Mouse (Mus musculus): ENCODE data around the gene Cypt1. TPM values are rescaled to one million over a fixed set of nuclear protein-coding genes. Genes with fewer than 3 reads are reported as not detected.

Gene Cypt1
- total RNA-seq (2017), result not detected in 2 replicates

DNA sequence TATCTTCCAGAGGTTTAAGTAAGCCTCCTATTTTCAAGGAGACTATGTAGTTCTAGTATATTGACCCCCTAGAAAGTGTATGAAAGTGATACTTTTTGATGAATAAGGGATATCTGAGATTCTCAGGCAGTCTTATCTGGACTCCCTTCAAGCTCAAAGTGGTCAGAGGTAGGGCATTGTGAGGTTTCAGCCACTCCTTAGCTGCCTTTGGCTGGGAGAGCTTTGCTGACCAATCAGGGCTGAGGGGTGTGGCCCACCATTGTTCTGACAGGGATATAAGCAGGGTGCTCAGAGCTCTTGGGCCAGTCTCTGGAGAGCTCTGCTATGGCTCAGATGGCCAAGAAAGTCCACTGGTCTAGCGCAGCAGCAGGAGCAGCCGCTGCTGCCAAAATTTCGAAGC, at the start of gene Cypt1:
Gene Cypt1, plus strand, starts transcription at position 301 of the 400 bp plus-strand sequence.
- no peak for ATAC-seq (replicated peaks in 1 of 2; ENCODE audit: insufficient read depth in 1 of 2, low FRiP score in 2 of 2, low TSS enrichment in 1 of 2, low read depth in 1 of 2, poor library complexity in 2 of 2, severe bottlenecking in 2 of 2)

- no peak for ATAC-seq (replicated peaks in 1 of 2; ENCODE audit: insufficient read depth in 1 of 2, low FRiP score in 2 of 2, low TSS enrichment in 1 of 2, low read depth in 1 of 2, poor library complexity in 2 of 2, severe bottlenecking in 2 of 2)
These were observed 24.1 kb downstream of the Cypt1 start for GRCm38 (mm10) chrX:16546806-16547205.

- ATAC-seq (replicated peaks in 1 of 2; ENCODE audit: insufficient read depth in 1 of 2, low FRiP score in 2 of 2, low TSS enrichment in 1 of 2, low read depth in 1 of 2, poor library complexity in 2 of 2, severe bottlenecking in 2 of 2), result no peak
These were observed 34.4 kb downstream of the Cypt1 start for GRCm38 (mm10) chrX:16557061-16557460.

DNA sequence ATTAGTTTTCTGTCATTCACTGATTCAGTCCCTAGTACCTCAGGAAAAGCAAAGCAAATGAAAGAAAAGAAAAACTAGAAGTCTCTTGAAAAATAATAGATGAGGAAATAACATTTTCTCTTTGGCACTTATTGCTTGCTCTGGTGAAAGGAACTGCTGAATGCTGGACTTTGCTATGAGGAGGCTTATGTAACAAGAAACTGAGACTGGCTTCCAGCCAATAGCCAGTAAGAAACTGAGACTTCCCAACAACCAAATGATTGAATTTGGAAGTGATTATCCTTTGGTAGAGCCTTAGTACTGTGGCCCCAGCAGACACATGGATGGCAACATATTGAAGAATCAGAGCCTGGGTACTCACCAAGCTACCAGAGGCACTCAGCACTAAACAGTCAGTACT, 35.8 kb downstream of the Cypt1 start:
- no peak for ATAC-seq (replicated peaks in 1 of 2; ENCODE audit: insufficient read depth in 1 of 2, low FRiP score in 2 of 2, low TSS enrichment in 1 of 2, low read depth in 1 of 2, poor library complexity in 2 of 2, severe bottlenecking in 2 of 2)

Other genes with a start within 250 kb of the Cypt1 start
- gene Maoa, start 96.8 kb downstream of the Cypt1 start, total RNA-seq (2017), result 10.3 and 10.7 TPM in 2 replicates

Data from hematopoietic stem cell, adult 5-6 weeks (primary cell).